Mouse (Mus musculus): Measurements from ENCODE around the gene Zfhx3. TPM values are rescaled to one million over a fixed set of nuclear protein-coding genes. Genes with fewer than 3 reads are reported as not detected.

Gene Zfhx3
- polyA plus RNA-seq, 1 experiment from 2014 or later: 22.0 TPM

GRCm38 (mm10) chr8:108613280-108613679 lies 670.8 kb downstream of the Zfhx3 start:
- no peaks in the 10 kb centered on the region for H3K27me3 ChIP-seq (ENCODE audit: insufficient read depth, poor library complexity, severe bottlenecking)
- no peak for DNase-seq (ENCODE audit: low spot score)
- H3K4me1 ChIP-seq (replicated peaks): peaks cover 21% of the 10 kb centered on the region
- H3K4me3 ChIP-seq: no peak overlapping the region
- H3K36me3 ChIP-seq: no peaks in the 10 kb centered on the region
- no peaks in the 10 kb centered on the region for H3K9me3 ChIP-seq
- WGBS: 74% methylated on average over 2 of the region's 2 CpGs
- H3K27ac ChIP-seq: peak overlapping the region; percentile 66; the same call in 1 of the 2 replicates

- H3K36me3 ChIP-seq: no peaks in the 10 kb centered on the region
- H3K9me3 ChIP-seq: no peaks in the 10 kb centered on the region
- WGBS: 9% methylated on average over 7 of the region's 7 CpGs
- no peak overlapping the region for H3K27ac ChIP-seq
- peaks cover 20% of the 10 kb centered on the region for H3K27me3 ChIP-seq (ENCODE audit: insufficient read depth, poor library complexity, severe bottlenecking)
- peaks cover 9% of the 10 kb centered on the region for H3K4me1 ChIP-seq (replicated peaks)
- DNase-seq (ENCODE audit: low spot score): peak; percentile 71
- no peak overlapping the region for H3K4me3 ChIP-seq
Observed at GRCm38 (mm10) chr8:108621296-108621695, 678.9 kb downstream of the Zfhx3 start.

GRCm38 (mm10) chr8:108623660-108624059 lies 681.2 kb downstream of the Zfhx3 start:
- Histone ChIP-seq H3K4me3 (no peak overlapping the region), H3K27ac (no peak overlapping the region), H3K4me1 (replicated peaks) (peaks cover 9% of the 10 kb centered on the region), H3K9me3 (no peaks in the 10 kb centered on the region), H3K36me3 (no peaks in the 10 kb centered on the region), H3K27me3 (ENCODE audit: insufficient read depth, poor library complexity, severe bottlenecking) (peaks cover 20% of the 10 kb centered on the region)
- WGBS: 71% methylated on average over 5 of the region's 5 CpGs
- no peak for DNase-seq (ENCODE audit: low spot score)

GRCm38 (mm10) chr8:108625571-108626120 lies 683.2 kb downstream of the Zfhx3 start:
- no peak overlapping the region for H3K27ac ChIP-seq
- H3K4me1 ChIP-seq (replicated peaks): peaks cover 9% of the 10 kb centered on the region
- H3K4me3 ChIP-seq: no peak overlapping the region
- peaks cover 20% of the 10 kb centered on the region for H3K27me3 ChIP-seq (ENCODE audit: insufficient read depth, poor library complexity, severe bottlenecking)
- no peaks in the 10 kb centered on the region for H3K36me3 ChIP-seq
- WGBS: 76% methylated on average over 9 of the region's 9 CpGs
- no peak for DNase-seq (ENCODE audit: low spot score)
- no peaks in the 10 kb centered on the region for H3K9me3 ChIP-seq

- no peak for DNase-seq (ENCODE audit: low spot score)
- WGBS: 95% methylated on average over 1 of the region's 1 CpGs
- H3K27me3 ChIP-seq (ENCODE audit: insufficient read depth, poor library complexity, severe bottlenecking): no peaks in the 10 kb centered on the region
- no peak overlapping the region for H3K4me3 ChIP-seq
- H3K36me3 ChIP-seq: no peaks in the 10 kb centered on the region
- no peak overlapping the region for H3K27ac ChIP-seq
- peaks cover 5% of the 10 kb centered on the region; the same call in 1 of the 2 replicates for H3K4me1 ChIP-seq (replicated peaks)
- H3K9me3 ChIP-seq: no peaks in the 10 kb centered on the region
Observed at GRCm38 (mm10) chr8:108631069-108631468, 688.6 kb downstream of the Zfhx3 start.

GRCm38 (mm10) chr8:108634282-108634681 lies 691.8 kb downstream of the Zfhx3 start:
- Histone ChIP-seq H3K9me3 (no peaks in the 10 kb centered on the region), H3K36me3 (no peaks in the 10 kb centered on the region), H3K4me1 (replicated peaks) (peaks cover 5% of the 10 kb centered on the region; the same call in 1 of the 2 replicates), H3K4me3 (no peak overlapping the region), H3K27ac (no peak overlapping the region), H3K27me3 (ENCODE audit: insufficient read depth, poor library complexity, severe bottlenecking) (no peaks in the 10 kb centered on the region)
- 46% methylated on average over 3 of the region's 3 CpGs for WGBS
- DNase-seq (ENCODE audit: low spot score): no peak

- Histone ChIP-seq H3K9me3 (no peaks in the 10 kb centered on the region), H3K4me3 (no peak overlapping the region), H3K36me3 (no peaks in the 10 kb centered on the region), H3K27me3 (ENCODE audit: insufficient read depth, poor library complexity, severe bottlenecking) (no peaks in the 10 kb centered on the region), H3K4me1 (replicated peaks) (peaks cover 5% of the 10 kb centered on the region; the same call in 1 of the 2 replicates), H3K27ac (no peak overlapping the region)
- 93% methylated on average over 2 of the region's 2 CpGs for WGBS
- DNase-seq (ENCODE audit: low spot score): no peak
Observed at GRCm38 (mm10) chr8:108637887-108638286, 695.4 kb downstream of the Zfhx3 start.

- no peak overlapping the region for H3K27ac ChIP-seq
- 79% methylated on average over 3 of the region's 3 CpGs for WGBS
- DNase-seq (ENCODE audit: low spot score): no peak
- H3K36me3 ChIP-seq: no peaks in the 10 kb centered on the region
- H3K9me3 ChIP-seq: no peaks in the 10 kb centered on the region
- peaks cover 11% of the 10 kb centered on the region for H3K4me1 ChIP-seq (replicated peaks)
- no peaks in the 10 kb centered on the region for H3K27me3 ChIP-seq (ENCODE audit: insufficient read depth, poor library complexity, severe bottlenecking)
- no peak overlapping the region for H3K4me3 ChIP-seq
Observed at GRCm38 (mm10) chr8:108645660-108646059, 703.2 kb downstream of the Zfhx3 start.

GRCm38 (mm10) chr8:108647556-108647955 lies 705.1 kb downstream of the Zfhx3 start:
- Histone ChIP-seq H3K4me1 (replicated peaks) (peaks cover 11% of the 10 kb centered on the region), H3K27me3 (ENCODE audit: insufficient read depth, poor library complexity, severe bottlenecking) (no peaks in the 10 kb centered on the region), H3K27ac (no peak overlapping the region), H3K9me3 (no peaks in the 10 kb centered on the region), H3K4me3 (no peak overlapping the region), H3K36me3 (no peaks in the 10 kb centered on the region)
- WGBS: 49% methylated on average over 8 of the region's 8 CpGs
- DNase-seq (ENCODE audit: low spot score): no peak

GRCm38 (mm10) chr8:108648993-108649392 lies 706.5 kb downstream of the Zfhx3 start:
- Histone ChIP-seq H3K27me3 (ENCODE audit: insufficient read depth, poor library complexity, severe bottlenecking) (no peaks in the 10 kb centered on the region), H3K4me1 (replicated peaks) (peaks cover 11% of the 10 kb centered on the region), H3K9me3 (no peaks in the 10 kb centered on the region), H3K4me3 (no peak overlapping the region), H3K36me3 (no peaks in the 10 kb centered on the region), H3K27ac (no peak overlapping the region)
- 90% methylated on average over 6 of the region's 6 CpGs for WGBS
- no peak for DNase-seq (ENCODE audit: low spot score)

- 92% methylated on average over 8 of the region's 8 CpGs for WGBS
- no peak for DNase-seq (ENCODE audit: low spot score)
- Histone ChIP-seq H3K4me3 (no peak overlapping the region), H3K36me3 (no peaks in the 10 kb centered on the region), H3K27me3 (ENCODE audit: insufficient read depth, poor library complexity, severe bottlenecking) (no peaks in the 10 kb centered on the region), H3K27ac (no peak overlapping the region), H3K9me3 (no peaks in the 10 kb centered on the region), H3K4me1 (replicated peaks) (peaks cover 11% of the 10 kb centered on the region)
Observed at GRCm38 (mm10) chr8:108650837-108651236, 708.4 kb downstream of the Zfhx3 start.

GRCm38 (mm10) chr8:108661486-108662093 lies 719.1 kb downstream of the Zfhx3 start:
- WGBS: 55% methylated on average over 5 of the region's 5 CpGs
- Histone ChIP-seq H3K27me3 (ENCODE audit: insufficient read depth, poor library complexity, severe bottlenecking) (no peaks in the 10 kb centered on the region), H3K36me3 (no peaks in the 10 kb centered on the region), H3K27ac (0 out of 2 replicates have a peak overlapping the region, but pooled peaks have one; percentile 3), H3K4me1 (replicated peaks) (peaks cover 10% of the 10 kb centered on the region; the same call in 1 of the 2 replicates), H3K9me3 (no peaks in the 10 kb centered on the region), H3K4me3 (no peak overlapping the region)
- DNase-seq (ENCODE audit: low spot score): no peak

GRCm38 (mm10) chr8:108662766-108663165 lies 720.3 kb downstream of the Zfhx3 start:
- Histone ChIP-seq H3K36me3 (no peaks in the 10 kb centered on the region), H3K4me3 (no peak overlapping the region), H3K27me3 (ENCODE audit: insufficient read depth, poor library complexity, severe bottlenecking) (no peaks in the 10 kb centered on the region), H3K27ac (no peak overlapping the region), H3K9me3 (no peaks in the 10 kb centered on the region), H3K4me1 (replicated peaks) (peaks cover 10% of the 10 kb centered on the region; the same call in 1 of the 2 replicates)
- 89% methylated on average over 3 of the region's 3 CpGs for WGBS
- DNase-seq (ENCODE audit: low spot score): no peak

All from hindbrain, embryonic 10.5 days (tissue).